Mouse (Mus musculus): ENCODE results near the gene Babam2. TPM values are rescaled to one million over a fixed set of nuclear protein-coding genes. Genes with fewer than 3 reads are reported as not detected.

Babam2 gene
- polyA plus RNA-seq, 1 experiment from 2014 or later, result 47.2 TPM

DNA sequence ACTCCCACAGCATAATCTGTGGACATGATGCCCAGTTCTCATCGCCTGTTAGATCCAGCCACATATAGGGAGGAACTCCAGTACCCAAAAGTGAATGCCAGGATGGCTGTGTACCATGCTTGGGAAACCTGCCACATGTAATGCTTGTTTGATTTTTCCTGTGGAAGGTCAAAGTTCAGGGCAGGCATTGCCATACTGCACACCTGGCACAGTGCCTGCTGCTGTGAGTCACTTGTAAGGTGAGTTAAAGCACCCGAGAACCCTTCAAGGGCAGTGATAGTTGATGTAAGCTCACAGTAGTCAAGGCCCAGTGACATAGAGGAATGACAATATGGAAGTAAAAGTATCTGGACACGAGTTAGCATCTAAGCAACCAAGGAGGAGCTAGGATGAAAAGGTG lies 126.2 kb downstream of the Babam2 start:
- Histone ChIP-seq H3K27me3 (no peaks in the 10 kb centered on the region), H3K9ac (no peak overlapping the region), H3K4me3 (replicated peaks) (no peak overlapping the region), H3K27ac (no peak overlapping the region), H3K9me3 (no peaks in the 10 kb centered on the region), H3K4me1 (no peaks in the 10 kb centered on the region), H3K36me3 (replicated peaks) (no peaks in the 10 kb centered on the region), H3K4me2 (no peak overlapping the region)
- WGBS, result 88% methylated on average over 3 of the region's 3 CpGs
- ATAC-seq (ENCODE audit: low FRiP score), result no peak

DNA sequence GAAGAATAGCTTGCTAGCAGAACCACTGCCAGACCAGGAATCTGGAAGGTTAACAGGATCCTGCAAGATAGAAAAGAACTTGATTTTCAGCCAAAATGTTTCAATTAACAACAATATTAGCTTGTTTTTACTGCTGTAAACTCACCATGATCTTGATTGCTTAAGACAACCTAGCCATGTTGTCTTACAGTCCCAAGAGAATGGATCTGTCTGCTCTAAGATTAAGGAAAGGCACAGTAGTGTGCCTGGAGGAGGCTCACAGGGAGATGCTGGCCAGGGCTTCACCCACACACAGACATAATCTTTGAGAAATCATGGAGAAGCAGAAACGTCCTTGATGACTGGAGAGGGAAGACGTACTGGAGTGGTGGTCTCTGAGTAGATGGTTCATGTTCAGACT lies 126.6 kb downstream of the Babam2 start:
- Histone ChIP-seq H3K9me3 (no peaks in the 10 kb centered on the region), H3K27me3 (no peaks in the 10 kb centered on the region), H3K4me3 (replicated peaks) (no peak overlapping the region), H3K4me1 (no peaks in the 10 kb centered on the region), H3K9ac (no peak overlapping the region), H3K36me3 (replicated peaks) (no peaks in the 10 kb centered on the region), H3K27ac (no peak overlapping the region), H3K4me2 (no peak overlapping the region)
- WGBS, result 81% methylated on average over 2 of the region's 2 CpGs
- ATAC-seq (ENCODE audit: low FRiP score), result no peak

DNA sequence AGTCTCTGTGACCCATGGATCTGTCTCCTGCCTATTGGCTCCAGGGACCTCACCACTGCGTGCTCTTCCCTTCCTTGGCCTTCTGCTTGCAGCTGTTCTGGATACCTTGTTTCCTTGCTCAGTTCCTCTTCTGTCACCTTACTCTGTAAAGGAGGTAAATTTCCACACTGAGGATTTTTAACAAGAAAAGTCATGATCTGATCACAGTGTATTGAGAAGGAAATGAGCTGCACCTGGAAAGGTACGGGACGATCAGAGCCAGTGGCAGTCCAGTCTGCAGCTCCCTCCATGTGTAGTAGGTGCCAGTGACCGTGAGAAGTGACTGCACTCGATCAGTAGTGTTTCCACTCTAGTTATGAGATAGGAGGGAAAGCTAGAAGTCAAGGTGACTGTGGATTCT lies 129.8 kb downstream of the Babam2 start:
- 94% methylated on average over 5 of the region's 5 CpGs for WGBS
- H3K36me3 ChIP-seq (replicated peaks), result no peaks in the 10 kb centered on the region

GRCm38 (mm10) chr5:31827896-31828295 lies 130.4 kb downstream of the Babam2 start:
- WGBS, result 90% methylated on average over 5 of the region's 5 CpGs
- no peak overlapping the region for H3K4me2 ChIP-seq
- ATAC-seq (ENCODE audit: low FRiP score), result no peak

More for the DNA sequence above, 129.8 kb downstream of the Babam2 start:
- ATAC-seq (ENCODE audit: low FRiP score), result no peak
- Histone ChIP-seq H3K4me1 (no peaks in the 10 kb centered on the region), H3K27me3 (no peaks in the 10 kb centered on the region), H3K4me3 (replicated peaks) (no peak overlapping the region), H3K9me3 (no peaks in the 10 kb centered on the region), H3K4me2 (no peak overlapping the region), H3K27ac (no peak overlapping the region), H3K9ac (no peak overlapping the region)

DNA sequence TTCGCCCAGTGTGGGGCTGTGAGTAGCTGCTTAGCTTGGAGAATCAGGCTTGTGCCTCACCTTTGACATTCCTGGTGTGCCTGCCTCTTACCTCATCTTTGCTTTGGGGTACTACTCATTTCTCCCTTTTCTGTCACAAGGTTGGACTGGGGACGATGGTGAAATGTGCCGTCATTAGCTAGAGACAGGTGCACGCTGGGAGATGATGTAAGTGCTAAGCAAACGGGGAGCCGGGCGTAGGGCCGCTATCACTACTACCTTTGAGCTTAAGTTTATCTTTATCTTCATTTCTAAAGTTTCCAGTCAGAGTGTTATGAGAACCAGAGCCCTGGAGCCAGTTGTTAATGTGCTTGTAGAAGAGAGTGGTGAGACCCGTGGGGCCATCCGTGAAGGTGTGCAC lies 131.3 kb downstream of the Babam2 start:
- WGBS, result 92% methylated on average over 10 of the region's 10 CpGs
- Histone ChIP-seq H3K27ac (no peak overlapping the region), H3K9ac (no peak overlapping the region), H3K4me1 (no peaks in the 10 kb centered on the region), H3K36me3 (replicated peaks) (no peaks in the 10 kb centered on the region), H3K4me2 (no peak overlapping the region), H3K27me3 (no peaks in the 10 kb centered on the region), H3K9me3 (no peaks in the 10 kb centered on the region), H3K4me3 (replicated peaks) (no peak overlapping the region)
- ATAC-seq (ENCODE audit: low FRiP score), result no peak

More at GRCm38 (mm10) chr5:31827896-31828295, 130.4 kb downstream of the Babam2 start:
- Histone ChIP-seq H3K36me3 (replicated peaks) (no peaks in the 10 kb centered on the region), H3K4me1 (no peaks in the 10 kb centered on the region), H3K9ac (no peak overlapping the region), H3K27ac (no peak overlapping the region), H3K4me3 (replicated peaks) (no peak overlapping the region), H3K9me3 (no peaks in the 10 kb centered on the region), H3K27me3 (no peaks in the 10 kb centered on the region)

- Histone ChIP-seq H3K9ac (no peak overlapping the region), H3K4me1 (no peaks in the 10 kb centered on the region), H3K36me3 (replicated peaks) (no peaks in the 10 kb centered on the region), H3K4me2 (no peak overlapping the region), H3K4me3 (replicated peaks) (no peak overlapping the region), H3K9me3 (peaks cover 2% of the 10 kb centered on the region; the same call in 1 of the 2 replicates), H3K27ac (no peak overlapping the region), H3K27me3 (no peaks in the 10 kb centered on the region)
- no peak for ATAC-seq (ENCODE audit: low FRiP score)
- WGBS, result 74% methylated on average over 1 of the region's 1 CpGs
Measured at GRCm38 (mm10) chr5:31829588-31829987, 132.1 kb downstream of the Babam2 start.

GRCm38 (mm10) chr5:31831587-31831986 lies 134.1 kb downstream of the Babam2 start:
- Histone ChIP-seq H3K27me3 (no peaks in the 10 kb centered on the region), H3K9me3 (peaks cover 4% of the 10 kb centered on the region; the same call in 1 of the 2 replicates), H3K4me3 (replicated peaks) (no peak overlapping the region), H3K4me1 (no peaks in the 10 kb centered on the region), H3K9ac (no peak overlapping the region), H3K36me3 (replicated peaks) (no peaks in the 10 kb centered on the region), H3K4me2 (no peak overlapping the region), H3K27ac (no peak overlapping the region)
- 54% methylated on average over 1 of the region's 1 CpGs for WGBS
- no peak for ATAC-seq (ENCODE audit: low FRiP score)

DNA sequence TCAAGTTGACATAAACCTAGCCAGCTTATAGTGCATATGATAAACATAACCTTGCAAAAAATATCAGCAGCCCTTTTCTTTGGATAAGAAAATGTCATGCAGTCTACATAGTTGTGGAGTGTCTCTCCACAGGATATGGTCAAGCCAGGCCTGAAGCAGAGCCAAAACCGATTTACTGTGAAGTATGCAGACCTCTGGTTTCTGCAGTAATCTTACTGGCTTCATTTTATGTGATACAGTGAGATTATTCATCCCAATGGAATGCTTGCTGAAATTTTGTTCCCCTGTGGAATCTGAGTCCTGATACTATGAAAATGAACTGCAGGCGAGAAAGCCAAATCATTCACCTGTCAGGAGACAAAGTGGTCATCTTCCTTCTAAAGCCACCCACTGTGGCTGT lies 138.2 kb downstream of the Babam2 start:
- Histone ChIP-seq H3K27me3 (no peaks in the 10 kb centered on the region), H3K4me3 (replicated peaks) (no peak overlapping the region), H3K9ac (no peak overlapping the region), H3K36me3 (replicated peaks) (no peaks in the 10 kb centered on the region), H3K4me1 (no peaks in the 10 kb centered on the region), H3K4me2 (no peak overlapping the region), H3K27ac (no peak overlapping the region), H3K9me3 (peaks cover 4% of the 10 kb centered on the region; the same call in 1 of the 2 replicates)
- whole genome bisulfite sequencing, result 86% methylated on average over 2 of the region's 2 CpGs
- ATAC-seq (ENCODE audit: low FRiP score), result no peak

DNA sequence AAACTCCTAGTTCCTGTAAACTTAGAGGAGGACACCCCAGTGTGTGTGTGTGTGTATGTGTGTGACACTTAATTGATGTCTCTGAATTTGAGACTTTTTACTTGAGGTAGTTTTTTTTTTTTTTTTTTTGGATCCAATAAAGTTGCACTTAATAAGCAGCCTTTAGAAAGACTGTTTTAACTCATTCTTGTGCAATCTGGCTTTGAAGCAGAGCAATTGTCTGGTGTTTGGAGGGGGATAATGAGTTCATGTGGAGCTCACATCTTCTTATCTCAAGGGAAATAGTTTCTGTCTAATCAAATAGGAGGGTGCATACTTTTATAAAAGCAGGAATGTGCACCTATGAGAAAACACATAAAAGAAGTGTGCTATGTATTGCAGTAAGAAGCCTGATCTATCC lies 142.5 kb downstream of the Babam2 start:
- H3K9ac ChIP-seq, result no peak overlapping the region
- H3K9me3 ChIP-seq, result no peaks in the 10 kb centered on the region
- H3K4me3 ChIP-seq (replicated peaks), result no peak overlapping the region
- H3K4me2 ChIP-seq, result no peak overlapping the region
- no peaks in the 10 kb centered on the region for H3K36me3 ChIP-seq (replicated peaks)
- H3K27me3 ChIP-seq, result no peaks in the 10 kb centered on the region
- no peak overlapping the region for H3K27ac ChIP-seq
- ATAC-seq (ENCODE audit: low FRiP score), result no peak
- H3K4me1 ChIP-seq, result no peaks in the 10 kb centered on the region

GRCm38 (mm10) chr5:31840406-31840805 lies 142.9 kb downstream of the Babam2 start:
- WGBS, result 97% methylated on average over 1 of the region's 1 CpGs
- no peak overlapping the region for H3K4me3 ChIP-seq (replicated peaks)
- H3K4me2 ChIP-seq, result no peak overlapping the region
- H3K27me3 ChIP-seq, result no peaks in the 10 kb centered on the region
- H3K27ac ChIP-seq, result no peak overlapping the region
- H3K9ac ChIP-seq, result no peak overlapping the region
- H3K4me1 ChIP-seq, result no peaks in the 10 kb centered on the region
- no peaks in the 10 kb centered on the region for H3K9me3 ChIP-seq
- H3K36me3 ChIP-seq (replicated peaks), result no peaks in the 10 kb centered on the region
- no peak for ATAC-seq (ENCODE audit: low FRiP score)

GRCm38 (mm10) chr5:31844856-31845255 lies 147.4 kb downstream of the Babam2 start:
- no peaks in the 10 kb centered on the region for H3K9me3 ChIP-seq
- no peak overlapping the region for H3K9ac ChIP-seq
- H3K27me3 ChIP-seq, result no peaks in the 10 kb centered on the region
- H3K4me2 ChIP-seq, result no peak overlapping the region
- WGBS, result 91% methylated on average over 3 of the region's 3 CpGs
- no peak overlapping the region for H3K4me3 ChIP-seq (replicated peaks)
- ATAC-seq (ENCODE audit: low FRiP score), result no peak
- no peaks in the 10 kb centered on the region for H3K4me1 ChIP-seq
- H3K36me3 ChIP-seq (replicated peaks), result no peaks in the 10 kb centered on the region
- H3K27ac ChIP-seq, result no peak overlapping the region

- Histone ChIP-seq H3K36me3 (replicated peaks) (no peaks in the 10 kb centered on the region), H3K9ac (no peak overlapping the region), H3K4me3 (replicated peaks) (no peak overlapping the region), H3K27me3 (no peaks in the 10 kb centered on the region), H3K4me2 (no peak overlapping the region), H3K27ac (no peak overlapping the region), H3K9me3 (no peaks in the 10 kb centered on the region), H3K4me1 (no peaks in the 10 kb centered on the region)
- ATAC-seq (ENCODE audit: low FRiP score), result no peak
Measured at GRCm38 (mm10) chr5:31846971-31847370, 149.5 kb downstream of the Babam2 start.

GRCm38 (mm10) chr5:31848995-31849394 lies 151.5 kb downstream of the Babam2 start:
- Histone ChIP-seq H3K9ac (no peak overlapping the region), H3K27me3 (no peaks in the 10 kb centered on the region), H3K4me3 (replicated peaks) (no peak overlapping the region), H3K36me3 (replicated peaks) (no peaks in the 10 kb centered on the region), H3K27ac (no peak overlapping the region), H3K4me2 (no peak overlapping the region), H3K4me1 (no peaks in the 10 kb centered on the region), H3K9me3 (no peaks in the 10 kb centered on the region)
- no peak for ATAC-seq (ENCODE audit: low FRiP score)

GRCm38 (mm10) chr5:31852786-31853185 lies 155.3 kb downstream of the Babam2 start:
- WGBS, result 89% methylated on average over 1 of the region's 1 CpGs
- Histone ChIP-seq H3K9me3 (no peaks in the 10 kb centered on the region), H3K4me3 (replicated peaks) (no peak overlapping the region), H3K4me2 (no peak overlapping the region), H3K27ac (no peak overlapping the region), H3K4me1 (no peaks in the 10 kb centered on the region), H3K36me3 (replicated peaks) (no peaks in the 10 kb centered on the region), H3K9ac (no peak overlapping the region), H3K27me3 (no peaks in the 10 kb centered on the region)
- no peak for ATAC-seq (ENCODE audit: low FRiP score)

Data from forebrain, embryonic 12.5 days (tissue).